Mouse (Mus musculus): ENCODE data around the gene Nme3. TPM values are rescaled to one million over a fixed set of nuclear protein-coding genes. Genes with fewer than 3 reads are reported as not detected.

Gene Nme3
- polyA plus RNA-seq (2014; fragmentation: Illumina TruSeq; extraction: RNeasy Lipid Tissue Mini Kit (QIAGEN cat#74804)), result 1.0 TPM

GRCm38 (mm10) chr17:24896241-24896992 is at the start of gene Nme3:
Gene Nme3, plus strand, starts transcription at chr17:24896500.

GRCm38 (mm10) chr17:24850065-24850772 is 46.1 kb upstream of the Nme3 start, which contains the start of gene Fahd1:
Gene Fahd1, minus strand, starts transcription at chr17:24850364.

GRCm38 (mm10) chr17:24865776-24866175 is 30.5 kb upstream of the Nme3 start, which contains the start of gene Igfals:
Gene Igfals, plus strand, starts transcription at chr17:24865997.

GRCm38 (mm10) chr17:24886134-24886931 is 10.0 kb upstream of the Nme3 start, which contains the start of the genes Nubp2 and Spsb3:
Gene Nubp2, minus strand, starts transcription at chr17:24886349.
Gene Spsb3, plus strand, starts transcription at chr17:24886643.

GRCm38 (mm10) chr17:24894995-24895547 is 1.2 kb upstream of the Nme3 start, which contains the start of the genes Eme2 and Mrps34:
Gene Eme2, minus strand, starts transcription at chr17:24895087.
Gene Mrps34, plus strand, starts transcription at chr17:24895116.

GRCm38 (mm10) chr17:24936259-24937237 is 40.2 kb downstream of the Nme3 start, which contains the start of gene Mapk8ip3:
Gene Mapk8ip3, minus strand, starts transcription at chr17:24936977.

Other genes with a start within 250 kb of the Nme3 start
- gene Slc9a3r2, start 246.2 kb upstream of the Nme3 start, polyA plus RNA-seq (2014; fragmentation: Illumina TruSeq; extraction: RNeasy Lipid Tissue Mini Kit (QIAGEN cat#74804)), result 11.8 TPM
- gene Npw, start 238.0 kb upstream of the Nme3 start, polyA plus RNA-seq (2014; fragmentation: Illumina TruSeq; extraction: RNeasy Lipid Tissue Mini Kit (QIAGEN cat#74804)), result not detected
- 0.68 TPM for gene Zfp598, start 226.8 kb upstream of the Nme3 start, polyA plus RNA-seq (2014; fragmentation: Illumina TruSeq; extraction: RNeasy Lipid Tissue Mini Kit (QIAGEN cat#74804))
- 0.83 TPM for gene Syngr3, start 206.5 kb upstream of the Nme3 start, polyA plus RNA-seq (2014; fragmentation: Illumina TruSeq; extraction: RNeasy Lipid Tissue Mini Kit (QIAGEN cat#74804))
- gene Gfer, start 200.3 kb upstream of the Nme3 start, polyA plus RNA-seq (2014; fragmentation: Illumina TruSeq; extraction: RNeasy Lipid Tissue Mini Kit (QIAGEN cat#74804)), result 10.4 TPM
- 1.1 TPM for gene Noxo1, start 200.3 kb upstream of the Nme3 start, polyA plus RNA-seq (2014; fragmentation: Illumina TruSeq; extraction: RNeasy Lipid Tissue Mini Kit (QIAGEN cat#74804))
- 0.31 TPM for gene Tbl3, start 188.8 kb upstream of the Nme3 start, polyA plus RNA-seq (2014; fragmentation: Illumina TruSeq; extraction: RNeasy Lipid Tissue Mini Kit (QIAGEN cat#74804))
- gene Rnf151, start 178.4 kb upstream of the Nme3 start, polyA plus RNA-seq (2014; fragmentation: Illumina TruSeq; extraction: RNeasy Lipid Tissue Mini Kit (QIAGEN cat#74804)), result not detected
- gene Rps2, start 178.4 kb upstream of the Nme3 start, polyA plus RNA-seq (2014; fragmentation: Illumina TruSeq; extraction: RNeasy Lipid Tissue Mini Kit (QIAGEN cat#74804)), result 771 TPM
- 52.5 TPM for gene Ndufb10, start 172.0 kb upstream of the Nme3 start, polyA plus RNA-seq (2014; fragmentation: Illumina TruSeq; extraction: RNeasy Lipid Tissue Mini Kit (QIAGEN cat#74804))
- gene Rpl3l, start 168.7 kb upstream of the Nme3 start, polyA plus RNA-seq (2014; fragmentation: Illumina TruSeq; extraction: RNeasy Lipid Tissue Mini Kit (QIAGEN cat#74804)), result not detected
- gene Msrb1, start 159.9 kb upstream of the Nme3 start, polyA plus RNA-seq (2014; fragmentation: Illumina TruSeq; extraction: RNeasy Lipid Tissue Mini Kit (QIAGEN cat#74804)), result 1.2 TPM
- gene Hs3st6, start 143.5 kb upstream of the Nme3 start, polyA plus RNA-seq (2014; fragmentation: Illumina TruSeq; extraction: RNeasy Lipid Tissue Mini Kit (QIAGEN cat#74804)), result not detected
- gene Meiob, start 92.2 kb upstream of the Nme3 start, polyA plus RNA-seq (2014; fragmentation: Illumina TruSeq; extraction: RNeasy Lipid Tissue Mini Kit (QIAGEN cat#74804)), result 0.74 TPM
- 2.5 TPM for gene Hagh, start 56.4 kb upstream of the Nme3 start, polyA plus RNA-seq (2014; fragmentation: Illumina TruSeq; extraction: RNeasy Lipid Tissue Mini Kit (QIAGEN cat#74804))
- gene Fahd1, start 46.1 kb upstream of the Nme3 start, polyA plus RNA-seq (2014; fragmentation: Illumina TruSeq; extraction: RNeasy Lipid Tissue Mini Kit (QIAGEN cat#74804)), result 54.8 TPM
- gene Igfals, start 30.5 kb upstream of the Nme3 start, polyA plus RNA-seq (2014; fragmentation: Illumina TruSeq; extraction: RNeasy Lipid Tissue Mini Kit (QIAGEN cat#74804)), result not detected
- gene Nubp2, start 10.2 kb upstream of the Nme3 start, polyA plus RNA-seq (2014; fragmentation: Illumina TruSeq; extraction: RNeasy Lipid Tissue Mini Kit (QIAGEN cat#74804)), result 2.1 TPM
- not detected for gene Spsb3, start 9.9 kb upstream of the Nme3 start, polyA plus RNA-seq (2014; fragmentation: Illumina TruSeq; extraction: RNeasy Lipid Tissue Mini Kit (QIAGEN cat#74804))
- 1.4 TPM for gene Eme2, start 1.4 kb upstream of the Nme3 start, polyA plus RNA-seq (2014; fragmentation: Illumina TruSeq; extraction: RNeasy Lipid Tissue Mini Kit (QIAGEN cat#74804))
- gene Mrps34, start 1.4 kb upstream of the Nme3 start, polyA plus RNA-seq (2014; fragmentation: Illumina TruSeq; extraction: RNeasy Lipid Tissue Mini Kit (QIAGEN cat#74804)), result 0.94 TPM
- 4.4 TPM for gene Mapk8ip3, start 40.5 kb downstream of the Nme3 start, polyA plus RNA-seq (2014; fragmentation: Illumina TruSeq; extraction: RNeasy Lipid Tissue Mini Kit (QIAGEN cat#74804))
- gene Jpt2, start 64.2 kb downstream of the Nme3 start, polyA plus RNA-seq (2014; fragmentation: Illumina TruSeq; extraction: RNeasy Lipid Tissue Mini Kit (QIAGEN cat#74804)), result 90.6 TPM
- 8.0 TPM for gene Cramp1l, start 119.3 kb downstream of the Nme3 start, polyA plus RNA-seq (2014; fragmentation: Illumina TruSeq; extraction: RNeasy Lipid Tissue Mini Kit (QIAGEN cat#74804))
- gene Ift140, start 119.6 kb downstream of the Nme3 start, polyA plus RNA-seq (2014; fragmentation: Illumina TruSeq; extraction: RNeasy Lipid Tissue Mini Kit (QIAGEN cat#74804)), result 20.0 TPM
- gene Tmem204, start 187.1 kb downstream of the Nme3 start, polyA plus RNA-seq (2014; fragmentation: Illumina TruSeq; extraction: RNeasy Lipid Tissue Mini Kit (QIAGEN cat#74804)), result 8.2 TPM
- 1.1 TPM for gene Telo2, start 219.5 kb downstream of the Nme3 start, polyA plus RNA-seq (2014; fragmentation: Illumina TruSeq; extraction: RNeasy Lipid Tissue Mini Kit (QIAGEN cat#74804))
- gene Ptx4, start 224.3 kb downstream of the Nme3 start, polyA plus RNA-seq (2014; fragmentation: Illumina TruSeq; extraction: RNeasy Lipid Tissue Mini Kit (QIAGEN cat#74804)), result not detected
- 3.7 TPM for gene Clcn7, start 236.9 kb downstream of the Nme3 start, polyA plus RNA-seq (2014; fragmentation: Illumina TruSeq; extraction: RNeasy Lipid Tissue Mini Kit (QIAGEN cat#74804))